Mouse (Mus musculus) gastrocnemius, adult 2 months (tissue): Measurements from ENCODE around the gene Csdc2. TPM values are rescaled to one million over a fixed set of nuclear protein-coding genes. Genes with fewer than 3 reads are reported as not detected.

Source experiments
- DNase-seq: peaks from one replicate; pipeline ENCODE4 v3.0.0; 2022
- H3K27ac ChIP-seq: fragments of 200-600 bp; 2 replicates; pipeline ENCODE4 v1.8.1; 2022; ENCODE audit warnings: mild to moderate bottlenecking
- H3K4me3 ChIP-seq: fragments of 200-600 bp; 2 replicates; pipeline ENCODE4 v1.8.1; 2022; ENCODE audit warnings: mild to moderate bottlenecking, moderate library complexity
- CTCF ChIP-seq: fragments of 200-600 bp; IDR thresholded peaks from 2 replicates; pipeline ENCODE4 v1.8.1; 2022; ENCODE audit warnings: antibody characterized with exemption, mild to moderate bottlenecking, moderate library complexity
- intact Hi-C: fragments of 180-260 bp; cut with DNase I; formaldehyde crosslinking; loops from one replicate; pipeline ENCODE4 v1.15.1; 2025
- total RNA-seq, 2 experiments: library from RNA; stranded (reverse); gene quantifications; 2 replicates each; pipeline ENCODE4 v1.2.3; 2021

The Csdc2 gene
- total RNA-seq, 2 experiments from 2014 or later = 1.6 to 2.1 TPM

DNA sequence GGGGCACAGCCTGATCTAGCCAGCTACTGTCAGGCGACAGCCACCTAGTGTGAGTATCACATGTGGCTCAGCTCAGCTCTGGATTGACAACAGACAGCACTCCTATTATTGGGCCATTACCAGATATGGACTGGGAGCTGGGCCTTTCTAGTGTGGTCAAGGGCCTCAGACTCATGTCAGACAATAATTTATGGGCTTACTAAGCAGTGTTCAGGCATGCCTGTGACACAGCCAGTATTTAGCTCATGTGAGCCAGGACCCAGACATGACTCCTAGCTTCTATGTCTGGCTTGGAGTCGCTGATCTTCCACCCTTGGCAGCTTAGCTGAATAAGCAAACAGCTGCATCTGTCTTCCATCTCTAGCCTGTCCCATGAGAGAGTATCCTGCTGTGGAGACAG is 24.1 kb upstream of the Csdc2 start:
- peak overlapping the region; percentile 41; the same call in 1 of the 2 replicates for H3K4me3 ChIP-seq
- no peak for TF ChIP-seq CTCF
- H3K27ac ChIP-seq = peak overlapping the region; percentile 93
- intact Hi-C loops = no loop called here
- DNase-seq = peak; percentile 62

DNA sequence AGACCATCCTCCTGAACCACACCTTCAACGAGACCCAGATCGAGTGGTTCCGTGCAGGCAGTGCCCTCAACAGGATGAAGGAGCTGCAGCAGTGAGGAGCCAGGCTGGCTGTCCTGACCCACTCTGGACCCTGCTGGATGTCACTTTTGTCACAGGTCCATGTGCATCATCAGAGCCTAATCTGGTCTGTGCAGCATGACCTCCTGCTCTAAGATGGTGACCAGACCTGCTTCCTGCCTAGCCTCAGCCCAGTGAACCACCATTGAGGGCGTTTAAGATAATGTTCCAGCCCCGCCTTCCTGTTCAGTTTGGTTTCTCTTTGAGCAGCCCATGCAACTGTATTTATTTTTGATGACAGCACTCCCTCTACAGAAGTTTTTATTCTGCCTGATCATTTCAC is 21.9 kb upstream of the Csdc2 start:
- H3K27ac ChIP-seq = peak overlapping the region; percentile 93
- intact Hi-C loops = loop anchor here (5.0 kb wide), 1 partner anchor 172 kb away; no protein-coding TSS in a partner anchor
- DNase-seq = no peak
- H3K4me3 ChIP-seq = no peak overlapping the region
- TF ChIP-seq CTCF = no peak

DNA sequence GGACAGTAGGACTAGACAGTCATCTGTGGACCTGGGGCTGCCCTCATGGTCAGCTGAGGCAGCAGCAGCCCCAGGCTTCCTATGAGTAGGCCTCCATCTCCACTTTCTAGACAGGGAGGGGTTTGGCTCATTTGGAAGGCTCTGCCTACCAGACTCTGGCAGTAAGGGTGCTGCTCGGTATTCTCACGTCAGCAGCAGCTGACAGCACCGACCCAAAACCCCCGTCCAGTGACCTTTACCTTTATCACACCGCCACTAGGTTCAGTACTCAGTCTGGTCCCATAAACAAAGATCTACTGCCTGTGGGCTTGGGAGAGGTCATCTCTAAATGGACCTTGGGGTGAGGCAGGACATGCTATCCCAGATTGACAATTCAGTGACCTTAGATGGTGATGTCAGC is 20.9 kb upstream of the Csdc2 start:
- Histone ChIP-seq H3K4me3 (no peak overlapping the region), H3K27ac (peak overlapping the region; percentile 93)
- DNase-seq = peak; percentile 45
- intact Hi-C loops = loop anchor here (5.0 kb wide), 1 partner anchor 173 kb away; no protein-coding TSS in a partner anchor
- TF ChIP-seq CTCF = no peak

DNA sequence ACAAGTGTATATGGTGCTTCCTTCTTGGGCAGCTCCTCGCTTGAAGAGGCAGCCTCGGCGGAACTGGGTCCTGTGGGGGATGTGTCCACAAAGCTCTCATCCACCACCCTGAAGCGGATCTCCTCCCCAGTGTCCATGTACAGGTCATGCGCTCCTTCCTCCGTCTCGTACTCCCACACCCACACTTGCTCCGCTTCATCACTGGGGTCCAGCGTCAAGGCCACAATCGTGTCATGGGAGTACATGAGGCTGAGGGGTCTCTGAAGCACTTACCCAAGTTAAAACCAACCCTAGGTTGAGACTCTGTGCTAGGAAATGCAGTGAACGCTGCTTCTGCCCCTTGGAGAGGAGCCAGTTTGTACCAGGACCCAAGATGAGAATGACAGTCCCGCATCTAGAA is 19.4 kb upstream of the Csdc2 start:
- no peak overlapping the region for H3K4me3 ChIP-seq
- peak overlapping the region; percentile 93; the same call in 1 of the 2 replicates for H3K27ac ChIP-seq
- no peak for TF ChIP-seq CTCF
- intact Hi-C loops = loop anchor here (5.0 kb wide), 1 partner anchor 175 kb away; no protein-coding TSS in a partner anchor
- DNase-seq = peak; percentile 25

GRCm38 (mm10) chr15:81917621-81918463 is 18.7 kb upstream of the Csdc2 start:
- Histone ChIP-seq H3K4me3 (no peak overlapping the region), H3K27ac (peak overlapping the region; percentile 93; the same call in 1 of the 2 replicates)
- peak; percentile 88 for DNase-seq
- TF ChIP-seq CTCF = peak; percentile 88
- intact Hi-C loops = loop anchor here (5.0 kb wide), 1 partner anchor 176 kb away; no protein-coding TSS in a partner anchor

- DNase-seq = peak; percentile 31
- no peak for TF ChIP-seq CTCF
- intact Hi-C loops = loop anchor here (5.0 kb wide), 1 partner anchor 177 kb away; no protein-coding TSS in a partner anchor
- H3K4me3 ChIP-seq = no peak overlapping the region
- H3K27ac ChIP-seq = no peak overlapping the region; the same call in 1 of the 2 replicates
Observed at GRCm38 (mm10) chr15:81919062-81919461, 17.5 kb upstream of the Csdc2 start.

DNA sequence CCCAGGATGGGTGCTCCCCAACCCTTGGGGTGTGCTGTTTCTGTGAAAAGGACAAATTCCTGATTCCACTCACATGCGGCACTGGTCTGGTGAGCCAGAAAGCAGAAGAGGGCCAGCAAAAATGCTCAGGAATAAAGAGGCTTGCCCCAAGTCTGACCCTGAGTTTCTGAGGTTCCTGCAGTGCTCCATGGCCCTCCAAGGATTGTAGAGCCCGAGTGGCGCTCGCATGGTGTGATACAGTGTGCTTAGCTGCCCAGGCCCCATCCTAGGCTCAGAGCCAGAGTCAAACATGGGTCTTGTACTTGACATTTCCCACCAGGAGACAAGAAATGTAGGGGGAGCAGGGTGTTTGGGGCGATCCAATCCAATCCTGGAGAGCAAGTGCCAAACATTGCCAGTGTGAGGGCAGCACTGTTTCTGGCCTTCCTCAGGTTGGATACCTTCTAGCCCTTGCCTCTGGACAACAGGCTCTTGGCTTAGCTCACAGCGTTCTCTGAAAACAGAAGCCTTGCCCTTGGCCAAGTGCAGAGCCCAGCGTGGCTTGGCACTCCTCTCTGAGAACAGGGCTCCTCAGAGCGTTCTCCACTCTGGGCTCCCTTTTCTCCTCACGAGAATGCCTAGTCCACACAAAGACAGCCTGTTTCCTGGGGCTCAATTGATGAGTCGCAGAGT is 15.9 kb upstream of the Csdc2 start:
- intact Hi-C loops = no loop called here
- no peak for TF ChIP-seq CTCF
- peak overlapping the region; percentile 40 for H3K27ac ChIP-seq
- peak; percentile 40 for DNase-seq
- H3K4me3 ChIP-seq = no peak overlapping the region

DNA sequence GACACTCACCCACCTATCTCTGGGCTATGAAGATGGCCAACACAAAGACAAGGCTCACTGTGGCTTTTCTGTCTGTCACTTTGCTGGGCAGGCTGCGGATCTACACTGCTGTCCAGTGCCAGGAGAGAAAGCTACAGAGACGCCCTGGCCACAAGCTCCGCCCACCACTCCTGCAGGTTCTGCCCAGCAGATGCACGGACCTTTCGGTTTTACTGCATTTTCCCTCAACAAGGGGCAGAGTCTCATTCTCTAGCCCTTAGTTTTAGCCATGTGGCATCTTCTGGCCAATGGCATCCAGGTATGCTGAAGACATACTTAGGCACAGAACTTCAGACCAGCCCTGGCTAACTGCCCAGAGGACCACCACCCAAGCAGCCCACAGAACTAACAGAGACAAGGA is 15.3 kb upstream of the Csdc2 start:
- DNase-seq = peak; percentile 19
- peak overlapping the region; percentile 40; the same call in 1 of the 2 replicates for H3K27ac ChIP-seq
- intact Hi-C loops = no loop called here
- no peak for TF ChIP-seq CTCF
- no peak overlapping the region for H3K4me3 ChIP-seq

DNA sequence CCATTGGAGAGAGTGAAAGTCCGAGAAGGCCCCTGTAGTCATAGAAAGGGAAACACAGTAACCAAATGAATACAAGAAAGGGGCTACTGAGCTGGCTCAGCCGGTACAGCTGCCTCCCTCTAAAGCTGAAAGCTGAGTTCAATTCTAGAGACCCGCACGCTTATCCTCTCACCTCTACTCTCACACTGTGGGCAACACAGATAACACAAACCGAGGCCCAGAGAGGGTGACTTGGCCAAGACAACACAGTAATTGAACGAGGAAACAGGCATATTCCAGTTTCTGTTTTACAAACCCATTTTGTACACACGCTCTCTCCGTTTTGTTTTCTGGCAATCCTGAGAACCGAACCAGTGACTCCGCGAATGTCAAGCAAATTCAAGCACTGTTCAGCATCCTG is 11.6 kb upstream of the Csdc2 start:
- Histone ChIP-seq H3K27ac (no peak overlapping the region), H3K4me3 (peak overlapping the region; percentile 92)
- intact Hi-C loops = no loop called here
- no peak for DNase-seq
- TF ChIP-seq CTCF = no peak

DNA sequence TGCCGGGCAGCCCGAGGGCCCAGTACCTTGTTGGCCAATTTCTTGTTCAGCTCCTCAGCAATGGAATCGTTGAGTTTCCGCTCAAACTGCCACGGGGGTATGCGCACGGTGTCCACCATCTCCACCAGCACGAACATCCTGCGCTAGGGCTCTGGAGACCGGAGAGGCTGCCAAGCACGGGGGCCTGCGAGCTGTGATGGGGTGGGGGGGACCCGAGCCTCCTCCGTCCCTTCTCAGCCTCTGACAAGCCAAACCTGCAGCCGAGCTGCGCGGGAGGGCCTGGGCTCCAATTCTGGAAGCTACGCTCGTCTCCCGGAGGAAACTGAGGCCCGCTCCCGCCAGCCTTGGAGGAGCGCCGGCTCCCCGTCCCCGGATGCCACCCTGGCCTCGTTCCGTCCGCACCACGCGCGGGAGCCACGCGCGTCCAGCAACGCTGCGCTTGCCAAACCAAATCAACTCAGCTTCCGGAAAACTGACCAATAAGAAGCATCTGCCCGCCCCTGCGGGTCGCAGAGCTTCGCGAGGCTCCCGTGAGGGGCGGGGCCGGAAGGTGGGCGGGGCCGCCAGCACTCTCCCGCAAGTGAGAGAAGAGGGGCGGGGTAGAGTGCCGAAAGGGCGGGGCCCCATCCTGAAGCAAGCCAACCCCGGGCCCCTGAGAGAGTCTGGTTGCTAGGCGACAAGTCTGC is 10.7 kb upstream of the Csdc2 start, which contains the start of gene Polr3h:
Gene Polr3h, minus strand, starts transcription at position 481 of the 686 bp plus-strand sequence.
- peak within 1 kb of the TSS; percentile 92 for H3K4me3 ChIP-seq
- DNase-seq = peak; percentile 97
- intact Hi-C loops = no loop called here
- no peak for TF ChIP-seq CTCF
- peak within 1 kb of the TSS; percentile 88 for H3K27ac ChIP-seq

DNA sequence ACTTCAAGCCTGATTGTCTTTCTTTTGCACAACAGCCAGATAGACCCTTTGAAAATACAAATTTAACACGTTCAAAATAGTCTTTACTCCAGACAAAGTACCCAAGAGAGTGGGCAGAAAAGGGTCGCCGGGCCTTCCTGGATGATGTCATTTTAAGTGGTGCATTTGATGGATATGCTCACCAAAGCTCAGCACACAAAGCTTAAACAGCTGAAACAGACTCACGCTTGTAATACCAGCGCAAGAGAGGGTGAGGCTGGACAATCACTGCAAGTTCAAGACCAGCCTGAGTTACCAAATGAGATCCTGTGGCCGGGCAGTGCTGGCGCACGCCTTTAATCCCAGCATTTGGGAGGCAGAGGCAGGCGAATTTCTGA is 10.1 kb upstream of the Csdc2 start:
- DNase-seq = no peak
- no peak for TF ChIP-seq CTCF
- Histone ChIP-seq H3K4me3 (peak overlapping the region; percentile 92), H3K27ac (no peak overlapping the region)
- intact Hi-C loops = no loop called here

DNA sequence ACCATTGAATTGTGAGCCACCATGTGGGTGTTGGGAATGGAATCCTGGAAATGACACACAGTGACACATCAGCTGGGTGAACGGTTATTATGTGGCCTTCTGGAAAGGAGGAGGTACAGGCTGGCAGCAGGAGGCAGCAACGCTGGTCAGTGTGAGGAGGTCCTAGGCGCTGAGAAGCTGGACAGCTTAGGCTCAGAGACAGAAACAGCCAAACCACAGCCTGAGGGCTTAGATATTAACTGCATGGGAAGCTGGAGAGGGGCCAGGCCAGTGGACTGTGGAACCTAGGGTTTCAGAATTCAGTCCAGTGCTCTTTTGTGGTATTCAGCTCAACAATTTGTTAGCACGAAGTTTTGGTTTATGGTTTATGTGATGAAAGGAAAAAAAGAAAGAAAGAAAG is 8.8 kb upstream of the Csdc2 start:
- no peak for TF ChIP-seq CTCF
- no peak overlapping the region for H3K4me3 ChIP-seq
- DNase-seq = no peak
- no peak overlapping the region for H3K27ac ChIP-seq
- intact Hi-C loops = no loop called here
